In the genomic region with DNA sequence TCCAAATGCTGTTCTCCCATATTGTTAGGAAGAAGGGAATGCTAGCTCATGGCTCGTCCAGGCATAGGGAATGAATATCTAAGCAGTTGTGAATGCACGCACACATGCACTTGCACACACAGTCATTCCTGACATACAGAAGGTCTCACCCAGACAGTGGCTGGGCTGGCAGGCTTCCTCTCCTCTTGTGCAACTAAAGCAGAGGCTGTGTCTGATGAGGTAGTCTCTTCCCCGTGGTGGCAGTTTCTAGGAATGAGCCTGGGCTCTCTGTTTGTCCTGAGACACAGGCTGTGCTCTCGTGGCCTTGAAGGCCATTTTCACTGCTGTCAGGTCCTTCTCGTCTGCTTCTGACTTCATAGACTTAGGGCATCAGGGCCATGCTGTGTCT, we compare ENCODE assay signal across 11 mouse cellular contexts. TPM values are rescaled to one million over a fixed set of nuclear protein-coding genes. Genes with fewer than 3 reads are reported as not detected.
DNase-seq lines count a peak whose midpoint lies in the region; ATAC-seq and TF ChIP-seq lines count a peak whose summit lies in the region.
"Had no signal": no experiment of that assay in that cellular context is flagged by ENCODE, and none has a peak within 500 bp of the region (broad histone marks: within the 10 kb centered on the region; RNA-seq: fewer than 3 reads in every experiment).

No protein-coding gene starts in this region.

- no peaks in the 10 kb centered on the region for H3K27me3 ChIP-seq in heart, embryonic 12.5 days (replicated peaks)
- H3K27me3 ChIP-seq in stomach, embryonic 16.5 days (ENCODE audit: control insufficient read depth, insufficient read depth, low read length) = no peaks in the 10 kb centered on the region
- no peaks in the 10 kb centered on the region for H3K27me3 ChIP-seq in stomach, postnatal 0 days (ENCODE audit: control insufficient read depth, insufficient read depth, low read length)
- H3K27me3 ChIP-seq in forebrain, embryonic 10.5 days (ENCODE audit: poor library complexity, severe bottlenecking) = no peaks in the 10 kb centered on the region

- TF ChIP-seq CTCF in layer of hippocampus, adult 2 months (conservative IDR thresholded peaks at IDR 0.05) = no peak
- no peak for TF ChIP-seq CTCF in stomach, postnatal 0 days (IDR thresholded peaks at IDR 0.05; ENCODE audit: low read depth)

- H3K4me1 ChIP-seq in heart, embryonic 12.5 days (replicated peaks) = peaks cover 67% of the 10 kb centered on the region
- H3K4me1 ChIP-seq in stomach, embryonic 16.5 days (ENCODE audit: control insufficient read depth, insufficient read depth, low read length) = peaks cover 10% of the 10 kb centered on the region
- H3K4me1 ChIP-seq in stomach, postnatal 0 days (replicated peaks; ENCODE audit: control insufficient read depth, insufficient read depth) = peaks cover 7% of the 10 kb centered on the region; the same call in 1 of the 2 replicates
- peaks cover 24% of the 10 kb centered on the region for H3K4me1 ChIP-seq in forebrain, embryonic 10.5 days

- DNase-seq in heart, postnatal 25 days (ENCODE audit: low spot score) = no peak
- DNase-seq in layer of hippocampus, adult 2 months (ENCODE audit: low spot score in 2 of 2) = no peak
- DNase-seq in layer of hippocampus, postnatal 36 days = no peak
- no peak for DNase-seq in stomach, postnatal 0 days (ENCODE audit: low spot score)
- no peak for DNase-seq in forebrain, embryonic 10.5 days (ENCODE audit: extremely low spot score, low spot score)
- DNase-seq: forebrain, postnatal 0 days had no signal

- TF ChIP-seq EP300 in stomach, postnatal 0 days (optimal IDR thresholded peaks at IDR 0.05) = no peak

- 0 out of 2 replicates have a peak, but pooled peaks cover 2% of the 10 kb centered on the region for H3K9me3 ChIP-seq in heart, embryonic 12.5 days (replicated peaks)
- H3K9me3 ChIP-seq in stomach, embryonic 16.5 days (replicated peaks; ENCODE audit: control insufficient read depth, low read length) = no peaks in the 10 kb centered on the region
- H3K9me3 ChIP-seq in stomach, postnatal 0 days (ENCODE audit: control insufficient read depth, low read length) = no peaks in the 10 kb centered on the region
- H3K9me3 ChIP-seq in forebrain, embryonic 10.5 days = no peaks in the 10 kb centered on the region
- H3K9me3 ChIP-seq: hindbrain, embryonic 10.5 days had no signal

- intact Hi-C loops in heart, postnatal 25 days (cut with DNase I) = no loop called here

- no peak overlapping the region for H3K4me2 ChIP-seq in heart, embryonic 12.5 days
- H3K4me2 ChIP-seq in stomach, embryonic 16.5 days (ENCODE audit: low read depth, low read length) = no peak overlapping the region
- H3K4me2 ChIP-seq in stomach, postnatal 0 days (replicated peaks; ENCODE audit: low read depth) = no peak overlapping the region

- no peak for ATAC-seq in heart, embryonic 12.5 days (ENCODE audit: insufficient number of reproducible peaks, low FRiP score)
- no peak for ATAC-seq in stomach, embryonic 16.5 days (ENCODE audit: insufficient read depth, low FRiP score)
- ATAC-seq in stomach, postnatal 0 days (ENCODE audit: low FRiP score, low TSS enrichment) = no peak
- peak; percentile 56 for ATAC-seq in megakaryocyte progenitor cell, adult 5-6 weeks (replicated peaks; ENCODE audit: poor library complexity)
- ATAC-seq: forebrain, postnatal 0 days had no signal

- 0 out of 2 replicates have a peak overlapping the region, but pooled peaks have one; percentile 23 for H3K9ac ChIP-seq in heart, embryonic 12.5 days
- H3K9ac ChIP-seq in stomach, embryonic 16.5 days (ENCODE audit: low read length) = no peak overlapping the region
- no peak overlapping the region for H3K9ac ChIP-seq in stomach, postnatal 0 days (ENCODE audit: low read length)
- H3K9ac ChIP-seq: forebrain, postnatal 0 days had no signal

- H3K4me3 ChIP-seq in heart, embryonic 12.5 days = no peak overlapping the region
- H3K4me3 ChIP-seq in layer of hippocampus, adult 2 months = no peak overlapping the region
- no peak overlapping the region for H3K4me3 ChIP-seq in stomach, embryonic 16.5 days (replicated peaks; ENCODE audit: low read length)
- no peak overlapping the region for H3K4me3 ChIP-seq in stomach, postnatal 0 days (ENCODE audit: low read depth, low read length)
- H3K4me3 ChIP-seq in forebrain, embryonic 10.5 days = no peak overlapping the region
- H3K4me3 ChIP-seq: hindbrain, embryonic 10.5 days had no signal

- H3K27ac ChIP-seq in heart, embryonic 12.5 days (ENCODE audit: poor library complexity, severe bottlenecking) = peak overlapping the region; percentile 56
- H3K27ac ChIP-seq in layer of hippocampus, adult 2 months = peak overlapping the region; percentile 53; the same call in 1 of the 2 replicates
- H3K27ac ChIP-seq in stomach, embryonic 16.5 days (ENCODE audit: low read length) = 0 out of 2 replicates have a peak overlapping the region, but pooled peaks have one; percentile 4
- H3K27ac ChIP-seq in stomach, postnatal 0 days (replicated peaks) = no peak overlapping the region
- H3K27ac ChIP-seq in forebrain, embryonic 10.5 days = no peak overlapping the region
- H3K27ac ChIP-seq: hindbrain, embryonic 10.5 days; macrophage had no signal

- WGBS in heart, embryonic 12.5 days = 74% methylated on average over 5 of the region's 5 CpGs
- 75% methylated on average over 5 of the region's 5 CpGs for WGBS in stomach, embryonic 16.5 days
- WGBS in stomach, postnatal 0 days = 77% methylated on average over 5 of the region's 5 CpGs
- WGBS in forebrain, embryonic 10.5 days = 91% methylated on average over 5 of the region's 5 CpGs

- peaks cover 39% of the 10 kb centered on the region for H3K36me3 ChIP-seq in heart, embryonic 12.5 days
- peaks cover 18% of the 10 kb centered on the region for H3K36me3 ChIP-seq in stomach, embryonic 16.5 days (ENCODE audit: control insufficient read depth, insufficient read depth, low read length)
- peaks cover 8% of the 10 kb centered on the region; the same call in 1 of the 2 replicates for H3K36me3 ChIP-seq in stomach, postnatal 0 days (ENCODE audit: control insufficient read depth, insufficient read depth, low read length)
- H3K36me3 ChIP-seq in forebrain, embryonic 10.5 days (replicated peaks) = peaks cover 83% of the 10 kb centered on the region

RNA-seq across cellular contexts. Expression of gene Plcg1, which starts 13.7 kb away (rescaled TPM):
- 47.4 TPM in 2 replicates for polyA plus RNA-seq in heart, embryonic 12.5 days (2016; fragmentation: Nextera tagmentation; extraction: Ambion mirVana)
- total RNA-seq in heart, postnatal 25 days (2021) = 10 to 100 TPM; 59.7 to 63.1 TPM
- 100 to 1,000 TPM; 103 to 108 TPM for total RNA-seq in layer of hippocampus, adult 2 months (2021)
- 100 to 1,000 TPM in 1 of 2 experiments, 10 to 100 TPM in 1; 95.8 to 112 TPM for total RNA-seq in layer of hippocampus, postnatal 36 days (2021)
- polyA plus RNA-seq in stomach, embryonic 16.5 days (2015; fragmentation: Nextera tagmentation; extraction: Ambion mirVana) = 28.6 and 32.5 TPM in 2 replicates
- 11.4 and 11.5 TPM in 2 replicates for polyA plus RNA-seq in stomach, postnatal 0 days (2015; fragmentation: Nextera tagmentation; extraction: Ambion mirVana)
- total RNA-seq in megakaryocyte progenitor cell, adult 5-6 weeks (2015) = 5.8 and 9.7 TPM in 2 replicates
- total RNA-seq in megakaryocyte progenitor cell, adult 5-6 weeks (2017) = 19.5 and 24.5 TPM in 2 replicates
- polyA plus RNA-seq in forebrain, embryonic 10.5 days (2016; fragmentation: Nextera tagmentation; extraction: Ambion mirVana) = 59.3 and 61.7 TPM in 2 replicates

Comparison
In these comparisons a context has a peak if more than half of its experiments do, and no peak if none do; other contexts are left out.
1. H3K27ac ChIP-seq: peak in heart, embryonic 12.5 days (single experiment), layer of hippocampus, adult 2 months (single experiment) and stomach, embryonic 16.5 days (single experiment); none in stomach, postnatal 0 days (single experiment) and forebrain, embryonic 10.5 days (single experiment).